Mouse (Mus musculus) lung, adult 2 months (tissue): ENCODE data around the gene Slx4. TPM values are rescaled to one million over a fixed set of nuclear protein-coding genes. Genes with fewer than 3 reads are reported as not detected.
"Not testable (repeated sequence)": the region's sequence is repeated elsewhere in the genome, so short reads cannot be mapped to it uniquely, and the experiment has no call there.

Experiments used
- DNase-seq: peaks from one replicate; pipeline ENCODE4 v3.0.0; 2022
- H3K4me1 ChIP-seq: fragments of 200-500 bp; 2 replicates; pipeline ENCODE4 v1.6.1; 2011; ENCODE audit warnings: low read length; ENCODE audit not compliant: control insufficient read depth, insufficient read depth
- H3K4me3 ChIP-seq: fragments of 200-500 bp; replicated peaks from 2 replicates; pipeline ENCODE3; 2011; ENCODE audit warnings: low read depth, mild to moderate bottlenecking, control low read depth, low read length; ENCODE audit errors: extremely low read depth
- CTCF ChIP-seq: fragments of 200-500 bp; IDR thresholded peaks from 2 replicates; pipeline ENCODE4 v1.5.1; 2011; ENCODE audit warnings: mild to moderate bottlenecking, low read length, control low read depth; ENCODE audit not compliant: insufficient read depth
- POLR2A ChIP-seq: fragments of 200-500 bp; IDR thresholded peaks from 2 replicates; pipeline ENCODE4 v1.6.1; 2011; ENCODE audit warnings: low read depth, mild to moderate bottlenecking, control low read depth, low read length, borderline replicate concordance; ENCODE audit errors: extremely low read depth
- WGBS: fragments of 180-500 bp; shearing (Covaris S2); methylation state at CpG from one replicate; pipeline ENCODE4 v1.1.7; 2018; 5-methylcytosine and 5-hydroxymethylcytosine counted together
- polyA plus RNA-seq: library from polyadenylated mRNA; depleted of rRNA; stranded (reverse); fragments of >200 nt; gene quantifications from 2 replicates; pipeline ENCODE4 v1.2.3, GENCODE M21; 2012

Gene Slx4
- polyA plus RNA-seq, 1 experiment: 16.3 TPM

DNA sequence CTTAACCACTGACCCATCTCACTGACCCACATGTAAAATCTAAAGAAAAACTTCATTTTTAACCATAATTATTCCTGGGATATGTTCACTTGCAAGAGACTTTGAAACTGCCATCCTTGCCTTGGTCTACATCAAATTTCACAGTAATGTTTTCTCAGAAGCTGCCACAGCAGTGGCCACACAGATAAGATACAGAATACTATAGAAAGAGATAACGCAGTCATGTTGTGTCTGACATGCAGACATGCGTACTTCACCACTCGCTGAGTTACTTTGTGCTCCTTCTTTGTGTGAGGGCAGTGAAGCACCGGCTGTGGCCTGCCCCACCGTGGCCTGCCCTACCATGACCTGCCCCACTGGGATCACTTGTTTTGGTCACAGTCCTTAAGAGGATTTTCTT lies 30.4 kb upstream of the Slx4 start:
- WGBS: 71% methylated on average over 5 of the region's 5 CpGs
- Histone ChIP-seq H3K4me3 (no peak overlapping the region), H3K4me1 (no peaks in the 10 kb centered on the region)
- no peak for DNase-seq
- TF ChIP-seq CTCF (no peak), POLR2A (no peak)

DNA sequence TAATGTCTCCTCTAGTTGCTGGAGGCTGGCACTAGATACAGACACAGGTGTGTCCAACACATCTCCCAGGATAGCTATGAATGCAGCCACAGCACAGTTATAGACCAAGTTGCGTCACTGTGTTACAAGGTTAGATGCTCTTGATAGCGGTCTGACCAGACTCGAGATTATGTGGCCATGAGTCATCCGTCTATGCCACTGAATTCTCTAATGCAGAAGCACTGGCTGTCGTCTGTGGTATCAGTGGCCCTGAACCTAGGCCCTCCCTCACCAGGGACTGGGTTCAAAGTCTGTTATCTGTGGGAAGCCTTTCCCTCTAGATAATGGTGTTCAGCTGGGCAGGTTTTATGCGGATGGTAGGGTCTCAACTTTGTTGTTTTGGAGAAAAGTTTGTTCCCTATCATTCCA lies 28.8 kb upstream of the Slx4 start:
- DNase-seq: no peak
- no peaks in the 10 kb centered on the region for H3K4me1 ChIP-seq
- WGBS: 69% methylated on average over 6 of the region's 6 CpGs
- no peak overlapping the region for H3K4me3 ChIP-seq
- no peak for TF ChIP-seq POLR2A

DNA sequence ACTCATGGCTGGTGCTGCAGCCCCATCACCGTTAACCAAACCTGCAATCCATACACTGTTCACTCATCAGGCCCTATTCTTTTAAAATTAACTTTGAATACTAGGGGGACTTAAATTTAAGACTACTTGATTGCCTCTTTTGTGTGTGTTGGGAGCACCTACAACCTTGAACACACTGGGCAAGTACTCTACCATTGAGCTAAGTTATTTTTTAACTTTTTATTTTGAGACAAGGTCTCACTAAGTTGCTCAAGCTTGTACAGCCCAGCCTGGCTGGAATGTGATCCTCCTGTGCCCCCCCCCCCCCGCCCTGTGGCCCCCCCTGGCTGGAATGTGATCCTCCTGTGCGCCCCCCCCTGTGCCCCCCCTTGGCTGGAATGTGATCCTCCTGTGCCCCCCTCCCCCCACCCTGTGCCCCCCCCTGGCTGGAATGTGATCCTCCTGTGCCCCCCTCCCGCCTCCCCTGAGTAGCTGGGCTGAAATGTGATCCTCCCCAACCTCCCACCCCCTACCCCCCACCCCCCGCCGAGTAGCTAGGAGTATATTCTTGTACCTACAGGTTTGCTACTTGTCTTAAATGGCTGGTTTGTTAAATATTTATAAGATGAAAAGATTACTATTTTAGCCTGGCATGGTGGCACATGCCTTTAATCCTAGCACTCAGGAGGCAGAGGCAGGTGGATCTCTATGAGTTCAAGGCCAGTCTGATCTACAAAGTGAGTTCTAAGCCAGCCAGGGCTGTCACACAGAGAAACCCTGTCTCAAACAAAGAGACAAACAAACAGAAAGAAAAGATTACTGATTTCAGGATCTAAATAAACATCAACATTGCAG lies 28.1 kb upstream of the Slx4 start:
- 70% methylated on average over 3 of the region's 6 CpGs for WGBS
- no peaks in the 10 kb centered on the region for H3K4me1 ChIP-seq
- no peak overlapping the region for H3K4me3 ChIP-seq
- TF ChIP-seq CTCF (no peak), POLR2A (no peak)
- DNase-seq: no peak

DNA sequence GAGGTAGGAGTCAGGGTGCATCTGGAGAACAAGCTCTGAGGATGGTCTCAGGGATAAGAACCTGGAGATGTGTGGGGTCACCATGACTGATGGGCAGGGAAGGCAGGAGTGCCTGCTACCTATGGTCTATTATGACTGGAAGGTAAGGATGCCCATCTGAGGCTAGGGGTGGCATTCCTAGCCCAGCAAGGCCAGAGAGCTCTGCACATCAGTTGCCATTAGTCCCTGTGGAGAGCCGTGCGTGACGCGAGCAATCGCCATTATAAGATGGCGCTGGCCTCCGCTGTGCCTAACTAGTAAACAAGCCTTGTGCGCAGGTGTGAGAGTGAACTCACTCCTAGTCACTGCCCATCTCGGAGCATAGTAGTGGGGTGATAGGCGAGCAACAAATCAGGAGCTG lies 26.9 kb upstream of the Slx4 start:
- 94% methylated on average over 10 of the region's 10 CpGs for WGBS
- Histone ChIP-seq H3K4me3 (no peak overlapping the region), H3K4me1 (no peaks in the 10 kb centered on the region)
- TF ChIP-seq POLR2A: no peak
- TF ChIP-seq CTCF: no peak
- DNase-seq: no peak

DNA sequence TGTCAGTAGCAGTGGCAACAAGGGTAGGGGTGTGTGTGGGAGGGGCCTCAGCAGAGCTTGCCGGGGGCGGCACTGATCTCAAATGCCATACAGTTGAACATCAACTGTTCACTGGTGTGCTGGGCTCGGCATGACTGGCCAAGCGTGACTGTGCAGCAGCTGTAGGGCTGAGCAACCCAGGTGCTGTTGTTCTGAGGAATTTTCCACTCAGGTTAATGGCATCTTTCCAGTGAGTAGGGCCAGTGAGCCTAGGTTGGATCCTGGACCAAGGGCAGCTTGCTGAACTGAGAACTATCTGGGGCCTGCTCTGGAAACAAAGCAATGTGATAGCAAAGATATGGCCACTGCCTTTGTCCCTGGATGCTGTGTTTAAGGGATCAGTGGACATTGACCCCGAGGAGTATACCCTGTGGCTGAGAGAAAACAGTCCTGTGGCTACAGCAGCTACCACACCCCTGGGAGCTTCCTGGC lies 25.8 kb upstream of the Slx4 start:
- WGBS: 66% methylated on average over 5 of the region's 5 CpGs
- no peaks in the 10 kb centered on the region for H3K4me1 ChIP-seq
- no peak for TF ChIP-seq POLR2A
- no peak for TF ChIP-seq CTCF
- DNase-seq: no peak
- H3K4me3 ChIP-seq: no peak overlapping the region

DNA sequence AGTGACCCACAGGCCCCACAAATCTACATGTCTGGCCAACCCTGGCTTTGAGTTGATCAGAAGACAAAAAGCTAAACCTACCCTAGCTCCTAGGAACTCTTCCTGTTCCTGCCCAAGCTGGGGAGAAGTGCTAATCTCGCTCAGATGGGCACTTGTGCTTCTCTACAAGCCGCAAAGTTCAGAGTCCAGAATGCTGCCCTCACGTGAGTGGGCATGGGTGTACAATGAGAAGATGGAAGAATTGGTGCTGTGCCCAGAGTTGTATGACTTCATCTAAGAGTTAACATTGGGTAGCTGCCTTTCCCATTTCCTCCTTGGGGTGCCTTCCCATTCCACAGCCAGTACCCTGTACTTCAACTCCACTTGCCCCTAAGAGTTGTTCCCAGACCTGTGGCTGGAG lies 23.6 kb upstream of the Slx4 start:
- Histone ChIP-seq H3K4me1 (no peaks in the 10 kb centered on the region), H3K4me3 (no peak overlapping the region)
- DNase-seq: no peak
- 64% methylated on average over 3 of the region's 3 CpGs for WGBS
- TF ChIP-seq CTCF (no peak), POLR2A (no peak)

DNA sequence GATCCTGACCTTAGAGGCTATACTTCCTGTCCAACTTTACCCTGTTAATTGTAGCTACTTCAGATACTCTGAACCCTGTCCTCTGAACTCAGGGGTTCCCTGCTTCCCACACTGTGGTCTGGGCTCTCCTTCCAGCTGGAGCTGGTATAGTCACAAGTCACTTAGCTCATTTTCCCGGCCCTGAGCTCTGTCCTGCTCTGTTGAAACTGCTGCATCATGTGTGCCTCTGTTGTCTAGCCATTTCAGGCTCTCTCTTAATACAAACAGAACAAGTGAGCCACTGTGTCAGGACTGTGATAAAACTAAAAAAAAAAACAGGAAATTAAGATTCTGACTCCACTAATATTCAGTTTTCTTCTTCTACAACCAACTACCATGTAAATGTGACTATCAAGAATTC lies 23.1 kb upstream of the Slx4 start:
- no peak overlapping the region for H3K4me3 ChIP-seq
- H3K4me1 ChIP-seq: no peaks in the 10 kb centered on the region
- WGBS: 44% methylated on average over 1 of the region's 1 CpGs
- TF ChIP-seq CTCF: no peak
- no peak for TF ChIP-seq POLR2A
- DNase-seq: no peak

DNA sequence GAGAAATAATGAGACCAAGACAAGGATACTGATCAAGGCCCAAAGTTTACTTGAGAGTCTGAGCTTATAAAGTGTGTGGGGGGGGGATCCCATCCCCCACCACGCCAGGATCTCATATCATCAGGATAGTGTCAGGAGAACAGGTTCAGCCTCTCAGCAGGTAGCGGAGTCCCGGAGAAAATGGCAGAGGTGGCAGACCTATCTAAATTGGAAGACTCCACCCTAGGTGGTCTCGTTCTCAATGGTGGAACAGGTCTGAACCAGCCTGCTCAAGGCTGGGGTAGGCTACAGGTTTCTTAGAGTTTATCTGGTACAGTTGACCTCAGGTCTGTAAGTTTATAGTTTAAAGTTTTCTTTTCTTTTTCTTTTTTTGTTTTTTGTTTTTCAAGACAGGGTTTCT lies 19.1 kb upstream of the Slx4 start:
- no peak for DNase-seq
- WGBS: 72% methylated on average over 4 of the region's 4 CpGs
- no peak for TF ChIP-seq POLR2A
- TF ChIP-seq CTCF: no peak
- Histone ChIP-seq H3K4me1 (no peaks in the 10 kb centered on the region), H3K4me3 (no peak overlapping the region)

DNA sequence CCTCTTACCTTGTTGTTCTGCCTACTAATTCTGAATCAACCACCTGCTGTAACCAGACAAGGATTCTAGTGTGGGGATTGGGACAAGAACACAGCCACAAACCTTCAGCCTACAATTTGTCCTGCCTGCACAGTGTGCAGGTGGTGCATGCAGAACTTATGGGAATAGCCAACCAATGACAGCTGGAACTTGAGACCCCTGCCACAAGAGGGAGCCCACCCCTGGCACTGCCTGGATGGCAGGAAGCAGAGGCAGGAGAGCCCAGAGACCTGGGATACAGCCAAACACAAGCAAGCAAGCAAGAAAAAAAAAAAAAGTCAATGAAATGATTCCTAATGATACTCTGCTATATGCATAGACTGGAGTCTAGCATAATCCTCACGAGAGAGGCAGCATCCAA lies 17.7 kb upstream of the Slx4 start:
- TF ChIP-seq POLR2A (no peak), CTCF (no peak)
- WGBS: 74% methylated on average over 1 of the region's 1 CpGs

DNA sequence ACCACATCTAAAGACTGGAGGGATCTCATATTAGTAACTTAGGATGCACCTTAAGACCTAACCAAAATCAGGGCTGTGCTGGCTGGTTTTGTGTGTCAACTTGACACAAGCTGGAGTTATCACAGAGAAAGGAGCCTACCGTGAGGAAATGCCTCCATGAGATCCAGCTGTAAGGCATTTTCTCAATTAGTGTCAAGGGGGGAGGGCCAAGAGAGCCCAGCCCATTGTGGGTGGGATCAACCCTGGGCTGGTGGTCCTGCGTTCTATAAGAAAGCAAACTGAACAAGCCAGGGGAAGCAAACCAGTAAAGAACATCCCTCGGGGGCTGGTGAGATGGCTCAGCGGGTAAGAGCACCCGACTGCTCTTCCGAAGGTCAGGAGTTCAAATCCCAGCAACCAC lies 13.9 kb upstream of the Slx4 start:
- not testable (repeated sequence) for H3K4me3 ChIP-seq, DNase-seq, H3K4me1 ChIP-seq
- 77% methylated on average over 6 of the region's 6 CpGs for WGBS

More for the DNA sequence above, 17.7 kb upstream of the Slx4 start:
- Histone ChIP-seq H3K4me1 (no peaks in the 10 kb centered on the region), H3K4me3 (no peak overlapping the region)
- no peak for DNase-seq

DNA sequence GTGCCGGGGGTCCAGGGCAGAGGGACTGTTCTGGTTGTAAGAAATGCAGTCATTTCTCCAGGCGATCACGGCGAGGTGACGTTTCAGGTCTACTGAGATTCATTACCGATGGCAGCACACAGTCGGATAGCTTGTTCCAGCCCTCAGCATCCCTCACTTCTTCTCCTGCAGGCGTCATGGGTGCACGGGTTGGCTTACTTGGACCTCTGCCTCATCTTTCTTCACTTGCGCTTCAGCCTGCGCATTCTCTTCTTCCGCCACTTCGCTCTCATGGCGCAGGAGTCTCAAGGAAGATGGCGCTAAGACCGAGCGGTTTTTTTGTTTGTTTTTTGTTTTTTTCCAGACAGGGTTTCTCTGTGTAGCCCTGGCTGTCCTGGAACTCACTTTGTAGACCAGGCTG lies 13.2 kb upstream of the Slx4 start:
- WGBS: 80% methylated on average over 17 of the region's 17 CpGs
- DNase-seq, H3K4me3 ChIP-seq, H3K4me1 ChIP-seq: not testable (repeated sequence)
